Mouse (Mus musculus): ENCODE measurements around the gene Zbtb20.
A peak's percentile ranks its signal among the peaks of the same experiment; 100 is the strongest.

The Zbtb20 gene

DNA sequence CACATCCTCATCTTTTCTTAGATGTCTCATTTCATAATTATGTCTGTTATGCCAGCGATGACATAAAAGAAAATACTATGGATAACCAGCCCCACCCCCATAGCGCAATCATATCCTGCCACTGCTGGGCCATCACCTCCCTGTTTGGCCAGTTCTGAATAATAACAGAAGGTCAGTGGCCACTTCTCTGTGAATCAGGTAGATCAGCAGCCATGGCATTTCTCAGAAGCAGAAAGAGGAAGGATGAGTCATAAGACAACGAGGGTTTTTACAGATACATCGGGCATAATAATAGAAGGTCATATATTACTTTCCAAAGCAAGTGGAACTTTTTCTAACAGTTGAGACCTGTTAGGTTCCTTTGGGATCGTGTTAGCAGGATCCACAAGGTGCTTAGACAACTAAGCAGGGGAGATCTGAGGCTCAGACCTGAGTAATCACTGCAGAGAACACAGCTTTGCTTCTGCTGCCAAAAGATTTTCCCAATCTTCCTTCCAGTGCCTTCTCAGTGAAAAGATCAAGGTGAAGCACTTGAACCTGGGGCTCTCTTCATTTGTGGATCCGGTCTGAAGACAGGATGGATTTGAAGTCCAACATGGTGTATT, 779.6 kb downstream of the Zbtb20 start:
- DNase-seq (ENCODE audit: low spot score): no peak

DNA sequence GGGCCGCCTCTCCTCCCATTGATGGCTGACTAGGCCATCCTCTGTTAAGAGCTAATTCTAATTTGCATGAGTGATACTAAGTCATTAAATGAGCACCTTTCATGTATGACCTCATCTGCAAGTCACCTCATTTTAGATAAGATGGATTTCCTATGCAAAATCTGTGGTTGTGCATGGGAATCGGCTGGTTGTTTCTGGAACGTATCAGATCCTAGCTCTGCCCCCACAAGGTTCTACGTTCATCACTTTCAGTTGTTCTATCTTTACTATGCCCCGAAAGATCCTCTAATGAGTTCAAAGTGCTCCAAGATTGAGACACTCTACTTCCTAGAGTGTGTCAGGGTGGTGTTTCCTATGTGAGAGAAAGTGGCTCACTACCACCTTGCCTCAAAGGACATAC, 785.9 kb downstream of the Zbtb20 start:
- no peak for DNase-seq (ENCODE audit: low spot score)

DNA sequence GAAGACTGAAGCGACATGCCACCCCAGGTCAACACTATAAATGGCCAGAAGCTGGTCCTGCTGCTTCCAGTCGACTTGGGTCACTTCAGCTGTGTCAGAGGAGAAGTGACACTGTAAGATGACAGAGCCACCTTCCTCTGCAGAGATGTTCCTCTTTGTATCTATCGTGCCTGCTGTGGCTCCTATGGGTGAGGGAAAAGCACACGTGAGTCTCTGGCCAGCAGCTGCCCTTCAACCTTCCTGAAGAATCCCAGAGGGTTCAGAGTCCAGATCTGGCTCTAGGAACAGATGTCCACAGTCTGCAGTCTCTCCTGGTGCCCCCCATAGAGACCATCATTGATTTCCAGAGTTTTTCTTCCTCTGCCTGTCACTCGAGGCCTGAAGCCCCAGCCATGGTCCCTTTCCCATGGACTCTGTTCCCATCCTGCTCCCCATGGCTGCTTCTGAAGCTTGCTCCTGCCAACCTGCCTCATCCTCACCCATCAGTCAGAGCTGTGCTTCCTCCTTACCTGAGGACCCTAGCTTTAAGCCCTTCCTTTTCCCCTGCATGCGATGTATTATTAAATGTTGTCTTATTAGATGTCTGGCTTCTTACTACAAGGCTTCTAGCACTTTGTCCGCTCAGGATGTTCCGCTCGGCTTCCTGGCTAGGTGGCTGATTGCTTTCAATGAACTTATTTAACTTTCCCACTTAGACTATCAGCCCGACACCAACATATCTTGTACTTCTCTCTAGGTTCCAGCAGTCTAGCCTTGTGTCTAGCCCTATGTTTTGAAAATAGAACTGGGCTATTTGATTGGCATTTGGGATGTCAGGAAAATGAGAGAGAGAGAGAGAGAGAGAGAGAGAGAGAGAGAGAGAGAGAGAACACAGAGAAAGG, 786.7 kb downstream of the Zbtb20 start:
- DNase-seq (ENCODE audit: low spot score): no peak

DNA sequence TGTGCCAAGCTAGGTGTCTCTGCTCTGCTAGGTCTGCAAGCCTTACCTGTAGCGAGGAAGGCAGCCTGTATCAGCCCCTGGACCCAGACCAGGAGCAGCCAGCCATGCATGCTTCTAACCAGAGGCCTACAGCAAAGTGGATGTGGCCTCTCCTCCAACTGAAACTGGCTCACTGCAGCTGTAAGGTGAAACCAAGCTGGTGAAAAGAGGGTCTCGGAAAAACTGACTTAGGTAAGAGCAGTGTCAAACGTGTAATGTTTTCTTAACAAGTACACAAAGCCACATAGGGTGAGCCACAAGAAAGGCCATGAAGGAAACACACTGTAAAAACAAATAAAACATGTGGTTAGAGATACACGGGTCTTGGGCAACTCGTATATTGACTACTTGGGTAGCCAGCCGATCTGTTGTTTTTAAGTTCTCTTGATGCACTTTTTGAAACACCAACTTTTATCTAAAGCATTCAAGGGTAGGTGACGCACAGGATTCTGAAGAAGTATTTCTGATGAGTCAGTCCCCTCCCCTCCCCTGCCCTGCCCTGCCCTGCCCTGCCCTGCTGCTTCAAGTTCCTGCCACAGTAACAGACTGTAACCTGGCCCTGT, 788.4 kb downstream of the Zbtb20 start, which contains the start of gene Tigit:
Gene Tigit, minus strand, starts transcription at position 169 of the 602 bp plus-strand sequence.
- DNase-seq (ENCODE audit: low spot score): peak; percentile 81

DNA sequence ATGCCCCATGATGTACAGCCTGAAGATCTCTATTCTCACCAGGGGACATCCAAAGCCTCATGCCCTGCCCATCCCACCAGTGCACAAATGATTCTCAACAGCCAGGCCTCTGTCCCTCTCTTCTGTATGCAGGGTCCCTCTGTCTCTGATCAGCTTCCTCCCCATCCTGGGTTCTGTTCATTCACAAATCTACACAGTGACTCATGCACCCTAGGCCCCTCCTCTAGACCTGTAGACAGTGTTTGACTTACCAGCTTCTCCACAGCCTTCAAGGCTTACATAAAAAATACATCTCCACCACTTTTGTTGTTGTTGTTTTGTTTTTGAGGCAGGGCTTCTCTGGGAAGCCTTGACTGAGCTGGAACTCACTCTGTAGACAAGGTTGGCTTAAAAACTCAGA, 789.2 kb downstream of the Zbtb20 start:
- peak; percentile 31 for DNase-seq (ENCODE audit: low spot score)

DNA sequence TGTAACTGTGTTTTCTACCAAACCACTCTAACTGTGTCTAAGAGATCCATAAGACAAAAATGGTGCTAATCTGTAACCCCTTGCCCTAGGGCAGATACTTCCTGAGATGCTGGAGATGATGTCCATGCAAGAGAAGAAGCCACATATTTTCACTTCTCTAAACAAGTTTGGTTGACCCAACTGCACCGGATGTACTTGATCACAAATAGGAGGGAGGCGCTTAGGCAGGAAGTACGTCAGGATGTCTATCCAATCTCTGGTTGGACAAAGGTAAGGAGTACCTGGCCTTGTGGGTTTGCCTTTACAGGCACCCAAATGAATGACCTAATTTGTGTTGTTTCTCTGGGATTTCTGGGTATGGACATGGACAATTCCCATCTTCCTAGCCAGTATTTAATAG, 792.6 kb downstream of the Zbtb20 start:
- DNase-seq (ENCODE audit: low spot score): no peak

DNA sequence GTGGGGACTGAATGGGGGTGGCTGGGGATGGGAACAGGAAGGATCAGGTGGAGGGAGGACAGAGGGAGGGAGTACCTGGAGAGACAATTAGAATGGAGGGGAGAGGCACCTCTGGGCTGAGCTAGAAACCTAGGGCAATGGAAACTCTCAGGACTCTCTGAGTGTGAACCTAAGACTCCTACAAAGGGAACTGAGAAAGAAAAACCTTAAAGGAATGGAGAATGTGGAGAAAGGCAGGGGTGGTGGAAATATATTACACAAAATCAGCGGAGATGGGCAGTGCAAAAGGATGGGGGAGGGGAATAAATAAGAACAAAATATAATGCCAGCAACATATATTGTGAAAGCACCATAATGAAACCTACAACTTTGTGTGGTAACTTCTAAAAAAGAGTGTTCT, 796.3 kb downstream of the Zbtb20 start:
- DNase-seq (ENCODE audit: low spot score): no peak

DNA sequence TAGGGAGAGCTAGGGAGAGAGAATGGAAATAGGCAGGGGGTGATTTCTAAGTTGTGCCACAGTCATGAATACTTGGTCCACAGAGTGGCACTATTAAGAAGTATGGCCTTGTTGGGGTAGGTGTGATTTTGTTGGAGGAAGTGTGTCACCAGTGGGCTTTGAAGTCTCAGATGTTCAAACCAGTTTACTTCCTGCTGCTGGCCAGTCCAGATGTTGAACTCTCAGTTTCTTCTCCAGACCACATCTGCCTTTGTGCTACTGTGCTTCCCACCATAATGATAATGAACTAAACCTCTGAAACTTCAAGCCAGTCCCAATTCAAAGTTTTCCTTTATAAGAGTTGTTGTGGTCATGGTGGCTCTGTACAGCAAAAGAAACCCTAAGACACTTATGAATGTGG, 797.0 kb downstream of the Zbtb20 start:
- DNase-seq (ENCODE audit: low spot score): no peak

DNA sequence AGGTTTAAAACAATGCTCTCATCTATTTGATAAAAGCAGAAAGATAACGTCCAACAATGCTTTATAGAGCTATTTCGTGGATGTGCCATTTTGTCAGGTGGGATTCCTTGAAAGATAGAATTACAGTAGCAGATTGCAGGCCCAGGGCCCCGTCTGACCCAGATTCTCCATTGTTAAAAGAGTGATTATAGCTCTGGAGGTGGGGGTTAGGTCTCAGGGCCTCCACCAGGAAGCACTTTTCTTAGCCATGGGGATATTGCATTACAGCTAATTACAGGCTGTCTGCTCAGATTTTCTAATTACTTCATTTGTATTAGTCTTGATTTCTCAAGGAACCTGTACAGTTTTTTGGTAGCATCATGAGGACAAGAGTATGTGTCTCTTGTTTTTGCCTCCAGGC, 798.7 kb downstream of the Zbtb20 start:
- no peak for DNase-seq (ENCODE audit: low spot score)

DNA sequence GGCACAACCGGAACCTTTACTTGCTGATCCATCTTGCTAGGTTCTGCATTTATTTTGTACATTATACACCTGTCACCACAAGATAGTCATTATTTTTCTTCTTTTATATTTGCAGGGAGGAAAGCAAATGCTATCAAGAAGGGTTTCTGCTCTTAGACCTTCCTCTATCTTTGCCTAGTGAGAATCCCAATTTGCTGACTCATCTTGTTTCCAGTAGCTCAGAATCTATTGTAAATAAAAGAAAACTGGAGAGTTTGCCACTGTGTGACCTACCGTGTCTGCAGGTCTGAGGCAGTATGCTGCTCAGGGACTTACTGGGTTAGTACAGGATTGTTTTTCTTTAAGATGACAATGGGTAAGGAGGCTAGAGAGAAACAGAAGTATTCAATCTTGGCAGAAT, 812.3 kb downstream of the Zbtb20 start:
- DNase-seq (ENCODE audit: low spot score): no peak

DNA sequence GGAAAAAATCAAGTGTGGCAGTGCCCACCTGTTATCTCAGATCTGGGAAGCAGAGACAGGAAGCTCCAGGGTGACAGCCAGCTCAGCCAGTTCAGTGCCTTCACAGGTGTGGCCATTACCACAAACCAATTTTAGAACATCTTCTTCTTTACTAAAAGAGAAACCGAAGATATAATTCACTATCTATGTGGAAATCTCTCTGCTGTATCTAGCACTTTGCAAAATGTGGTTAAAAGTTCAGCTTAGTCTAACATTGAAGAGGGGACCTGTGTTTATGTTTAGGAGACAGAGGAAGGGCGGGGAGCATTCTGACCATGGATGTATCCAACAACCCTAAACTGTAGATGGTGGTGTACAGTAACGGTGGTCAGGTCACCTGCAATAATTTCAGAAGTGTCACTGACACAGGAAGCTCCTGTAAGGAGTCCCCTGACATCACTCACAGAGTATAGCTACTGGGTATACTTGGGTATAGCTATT, 814.6 kb downstream of the Zbtb20 start:
- peak; percentile 65 for DNase-seq (ENCODE audit: low spot score)

DNA sequence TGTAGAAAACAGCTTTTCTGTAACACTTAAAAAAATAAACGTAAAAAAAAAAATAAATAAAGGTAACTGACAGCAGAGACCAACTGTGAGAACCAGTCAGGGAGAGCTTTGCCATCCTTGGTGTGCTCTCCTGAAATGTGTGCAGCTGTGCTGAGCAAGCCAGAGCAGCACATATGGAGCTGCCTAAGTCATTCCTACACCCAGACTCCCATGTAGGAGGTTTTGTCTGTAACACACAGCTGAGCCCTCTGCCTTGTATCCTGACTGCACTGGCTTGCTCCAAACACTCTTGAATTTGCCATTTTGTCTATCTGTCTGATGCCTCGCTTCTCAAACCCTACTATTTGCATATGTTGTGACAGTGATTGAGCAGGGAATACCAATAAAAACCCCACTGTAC, 815.2 kb downstream of the Zbtb20 start:
- DNase-seq (ENCODE audit: low spot score): no peak

DNA sequence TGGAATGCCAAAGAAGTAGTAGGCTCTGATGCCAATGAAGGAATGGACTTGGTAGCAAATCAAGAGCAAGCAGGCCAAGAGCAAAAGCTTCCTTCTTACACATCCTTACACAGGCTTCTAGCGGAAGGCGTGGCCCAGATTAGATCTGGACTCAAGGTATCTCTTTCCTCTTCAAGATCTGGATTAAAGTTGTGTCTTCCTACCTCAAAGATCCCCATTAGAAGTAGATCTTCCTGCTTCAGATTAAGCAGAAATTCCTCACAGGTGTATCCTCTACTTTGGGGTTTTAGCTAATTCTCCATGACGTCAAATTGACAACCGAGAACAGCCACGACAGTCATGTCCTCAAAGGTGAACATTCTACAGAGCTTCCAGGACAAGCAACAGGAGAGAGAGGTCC, 816.1 kb downstream of the Zbtb20 start:
- DNase-seq (ENCODE audit: low spot score): no peak

Data from T-cell, adult 2 months (primary cell).